Mouse (Mus musculus) bone marrow, adult 2 months (tissue): Measurements from ENCODE around the gene Tmem242. TPM values are rescaled to one million over a fixed set of nuclear protein-coding genes. Genes with fewer than 3 reads are reported as not detected.

Experiments used
- H3K27ac ChIP-seq: fragments of 200-500 bp; 2 replicates; pipeline ENCODE4 v1.5.1; 2012; ENCODE audit warnings: low read depth, mild to moderate bottlenecking, control low read depth, inconsistent platforms, low read length; ENCODE audit not compliant: control insufficient read depth, poor library complexity, insufficient read depth
- H3K4me1 ChIP-seq: fragments of 200-500 bp; 2 replicates; pipeline ENCODE4 v1.6.1; 2011; ENCODE audit warnings: low read length; ENCODE audit not compliant: control insufficient read depth, insufficient read depth
- H3K4me3 ChIP-seq: fragments of 200-500 bp; replicated peaks from 2 replicates; pipeline ENCODE3; 2011; ENCODE audit warnings: mild to moderate bottlenecking, low read depth, low read length, control low read depth; ENCODE audit not compliant: control insufficient read depth
- CTCF ChIP-seq: fragments of 200-500 bp; IDR thresholded peaks from 2 replicates; pipeline ENCODE4 v1.5.1; 2011; ENCODE audit warnings: low read length, control low read depth; ENCODE audit not compliant: control insufficient read depth, insufficient read depth
- POLR2A ChIP-seq: fragments of 200-500 bp; IDR thresholded peaks from 2 replicates; pipeline ENCODE4 v1.6.1; 2011; ENCODE audit warnings: low read depth, mild to moderate bottlenecking, control low read depth, low read length, borderline replicate concordance; ENCODE audit not compliant: control insufficient read depth
- WGBS: fragments of 180-500 bp; shearing (Covaris S2); methylation state at CpG from one replicate; pipeline ENCODE4 v1.1.7; 2018; 5-methylcytosine and 5-hydroxymethylcytosine counted together
- polyA plus RNA-seq: library from polyadenylated mRNA; stranded (reverse); fragments of >200 nt; gene quantifications from 2 replicates; pipeline ENCODE4 v1.2.4, GENCODE M21; 2011; ENCODE audit warnings: low replicate concordance; ENCODE audit not compliant: missing spikeins, insufficient read depth, insufficient read length

Tmem242 gene
- polyA plus RNA-seq, 1 experiment: 33.6 TPM

- no peak overlapping the region for H3K4me3 ChIP-seq
- no peak for TF ChIP-seq POLR2A
- H3K27ac ChIP-seq: no peak overlapping the region
- WGBS: 50% methylated on average over 4 of the region's 4 CpGs
- H3K4me1 ChIP-seq: no peaks in the 10 kb centered on the region
These were observed 18.2 kb downstream of the Tmem242 start for GRCm38 (mm10) chr17:5421835-5422234.

DNA sequence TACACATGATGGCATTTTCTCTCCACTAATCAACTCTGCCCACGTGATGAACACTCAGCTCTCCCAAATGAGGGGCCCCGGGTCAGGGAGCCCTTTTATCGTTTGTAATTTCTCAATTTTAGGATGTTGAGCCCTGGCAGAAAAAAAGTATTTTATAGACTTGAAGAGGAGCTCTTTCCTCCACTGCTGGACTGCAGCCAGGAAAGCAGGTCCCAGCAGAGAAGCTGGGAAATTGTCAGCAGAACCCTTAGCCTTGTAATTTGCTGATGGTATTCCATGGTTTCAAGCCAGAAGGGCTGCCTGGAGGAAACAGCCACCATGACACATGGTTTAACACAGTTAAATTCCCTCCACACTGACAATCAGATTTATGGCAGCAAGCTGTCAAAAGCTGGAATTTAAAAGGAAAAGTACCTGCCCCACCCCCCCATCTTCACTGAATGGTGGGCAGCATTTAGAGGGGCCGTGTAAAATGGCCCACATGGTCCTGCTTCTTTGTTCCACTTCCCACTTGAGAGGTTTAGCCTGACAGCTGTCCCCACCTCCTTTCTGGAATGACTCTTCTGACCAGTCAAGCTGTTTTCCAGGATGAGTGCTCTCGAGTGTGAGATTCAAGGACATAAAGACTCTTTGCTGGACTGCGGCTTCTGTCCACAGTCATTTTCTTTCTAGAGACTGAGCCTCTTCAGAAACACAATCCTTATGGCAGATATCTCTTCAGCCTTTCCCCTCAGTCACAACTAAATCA, 20.1 kb downstream of the Tmem242 start:
- WGBS: 87% methylated on average over 6 of the region's 6 CpGs
- TF ChIP-seq POLR2A: no peak
- no peak for TF ChIP-seq CTCF
- H3K4me1 ChIP-seq: no peaks in the 10 kb centered on the region
- H3K4me3 ChIP-seq: no peak overlapping the region
- no peak overlapping the region for H3K27ac ChIP-seq

DNA sequence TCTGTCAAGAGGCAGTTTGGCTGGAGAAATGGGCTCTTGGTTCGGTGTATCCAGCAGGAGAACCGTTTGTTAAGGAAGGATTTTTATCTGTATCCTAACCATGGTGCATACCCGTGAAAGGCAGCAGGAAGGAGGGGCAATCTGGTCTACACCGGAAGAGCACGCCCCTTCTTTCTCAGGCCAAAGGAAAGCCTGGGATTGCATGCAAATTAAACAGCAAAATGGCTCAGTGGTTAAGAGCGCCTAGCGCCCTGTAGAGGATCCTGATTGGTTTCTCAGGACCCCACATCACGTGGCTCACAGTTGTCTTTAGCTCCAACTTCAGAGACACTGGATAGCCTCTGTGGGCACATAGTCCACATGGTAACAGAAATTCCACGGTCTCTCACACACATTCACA, 21.0 kb downstream of the Tmem242 start:
- 85% methylated on average over 9 of the region's 9 CpGs for WGBS
- no peak for TF ChIP-seq CTCF
- no peak for TF ChIP-seq POLR2A
- Histone ChIP-seq H3K27ac (no peak overlapping the region), H3K4me1 (no peaks in the 10 kb centered on the region), H3K4me3 (no peak overlapping the region)

GRCm38 (mm10) chr17:5418545-5418944, 21.5 kb downstream of the Tmem242 start, which contains the start of gene Ldhal6b:
TSS of gene Ldhal6b (minus strand) at chr17:5418767.
- no peak within 1 kb of the TSS for H3K27ac ChIP-seq
- no peak for TF ChIP-seq CTCF
- no peak for TF ChIP-seq POLR2A
- H3K4me3 ChIP-seq: no peak within 1 kb of the TSS
- H3K4me1 ChIP-seq: no peaks in the 10 kb centered on the region
- 93% methylated on average over 11 of the region's 11 CpGs for WGBS

GRCm38 (mm10) chr17:5416518-5416917, 23.5 kb downstream of the Tmem242 start:
- H3K4me1 ChIP-seq: no peaks in the 10 kb centered on the region
- no peak for TF ChIP-seq POLR2A
- WGBS: 90% methylated on average over 3 of the region's 3 CpGs
- H3K4me3 ChIP-seq: no peak overlapping the region
- no peak overlapping the region for H3K27ac ChIP-seq

GRCm38 (mm10) chr17:5414041-5414440, 26.0 kb downstream of the Tmem242 start:
- TF ChIP-seq CTCF (no peak), POLR2A (no peak)
- 75% methylated on average over 3 of the region's 3 CpGs for WGBS
- Histone ChIP-seq H3K4me3 (no peak overlapping the region), H3K27ac (no peak overlapping the region), H3K4me1 (no peaks in the 10 kb centered on the region)

- H3K4me3 ChIP-seq: no peak overlapping the region
- no peaks in the 10 kb centered on the region for H3K4me1 ChIP-seq
- H3K27ac ChIP-seq: no peak overlapping the region
- 89% methylated on average over 13 of the region's 13 CpGs for WGBS
- TF ChIP-seq POLR2A (no peak), CTCF (no peak)
These were observed 26.7 kb downstream of the Tmem242 start for GRCm38 (mm10) chr17:5413350-5413749.

- TF ChIP-seq POLR2A (no peak), CTCF (no peak)
- Histone ChIP-seq H3K27ac (no peak overlapping the region), H3K4me3 (no peak overlapping the region), H3K4me1 (no peaks in the 10 kb centered on the region)
- 69% methylated on average over 7 of the region's 7 CpGs for WGBS
These were observed 27.3 kb downstream of the Tmem242 start for GRCm38 (mm10) chr17:5412740-5413139.

DNA sequence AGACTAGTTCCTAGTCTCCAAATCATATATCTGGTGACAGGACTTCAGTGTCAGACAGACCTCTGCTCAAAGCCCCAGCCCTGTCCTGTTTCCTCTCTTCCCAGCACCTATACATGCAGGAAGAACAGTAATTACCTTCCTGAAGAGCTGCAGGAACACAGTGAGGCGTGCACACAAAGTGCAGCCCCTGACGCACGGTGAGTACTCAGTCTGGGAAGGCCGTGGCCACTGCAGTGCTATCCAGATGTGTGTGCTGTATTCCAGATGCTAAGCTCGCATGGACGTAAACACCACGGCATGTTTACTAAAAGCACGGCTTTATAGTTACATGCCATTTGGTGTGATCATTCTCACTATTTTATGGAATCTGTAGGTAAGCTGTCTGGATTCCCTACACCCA, 27.8 kb downstream of the Tmem242 start:
- Histone ChIP-seq H3K4me1 (no peaks in the 10 kb centered on the region; the same call in 1 of the 2 replicates), H3K4me3 (no peak overlapping the region), H3K27ac (no peak overlapping the region)
- 92% methylated on average over 8 of the region's 8 CpGs for WGBS
- TF ChIP-seq CTCF: no peak
- no peak for TF ChIP-seq POLR2A

DNA sequence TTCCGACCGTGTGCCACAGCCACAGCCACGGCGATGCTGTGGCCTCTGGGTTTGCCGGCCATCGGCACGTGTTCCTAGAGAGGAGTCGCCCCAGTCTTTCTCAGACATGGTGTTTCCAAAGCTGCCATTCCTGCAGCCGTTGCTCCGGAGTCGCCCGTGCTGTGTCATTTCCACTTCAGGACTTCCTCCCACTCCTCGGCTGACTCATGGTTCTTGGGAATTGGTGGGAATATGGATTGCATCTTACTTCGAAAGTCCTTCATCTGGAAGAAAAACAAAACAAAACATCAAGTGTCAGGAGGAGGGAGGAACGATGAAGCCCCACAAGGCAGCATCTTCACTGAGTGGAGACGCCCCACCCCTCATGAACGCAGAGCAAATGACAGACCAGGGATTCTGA, 28.9 kb downstream of the Tmem242 start:
- WGBS: 84% methylated on average over 17 of the region's 17 CpGs
- H3K27ac ChIP-seq: no peak overlapping the region
- H3K4me1 ChIP-seq: no peaks in the 10 kb centered on the region; the same call in 1 of the 2 replicates
- H3K4me3 ChIP-seq: no peak overlapping the region
- TF ChIP-seq CTCF (no peak), POLR2A (no peak)
